9 mouse cellular contexts compared by ENCODE assay signal in genomic region chr4:48116191-48116590, GRCm38 (mm10). TPM values are rescaled to one million over a fixed set of nuclear protein-coding genes. Genes with fewer than 3 reads are reported as not detected.
DNase-seq lines count a peak whose midpoint lies in the region; ATAC-seq and TF ChIP-seq lines count a peak whose summit lies in the region.
"Had no signal": no experiment of that assay in that cellular context is flagged by ENCODE, and none has a peak within 500 bp of the region (broad histone marks: within the 10 kb centered on the region; RNA-seq: fewer than 3 reads in every experiment).

No protein-coding gene starts in this region.

- H3K4me2 ChIP-seq in liver, embryonic 14.5 days (ENCODE audit: low read depth), result no peak overlapping the region
- H3K4me2 ChIP-seq: lung, embryonic 15.5 days had no signal

- TF ChIP-seq EP300 in ES-Bruce4 (IDR thresholded peaks at IDR 0.05; ENCODE audit: insufficient read depth, low read depth, low read length), result no peak
- TF ChIP-seq EP300 in liver, embryonic 14.5 days (IDR thresholded peaks at IDR 0.05; ENCODE audit: low read depth), result no peak

- no peak for DNase-seq in layer of hippocampus, adult 2 months (ENCODE audit: low spot score in 2 of 2)
- DNase-seq in layer of hippocampus, postnatal 14 days (ENCODE audit: low spot score in 2 of 2), result no peak
- peak; percentile 60 for DNase-seq in adrenal gland, adult 2 months
- DNase-seq in liver, embryonic 14.5 days (ENCODE audit: low read depth in 3 of 3, low spot score in 3 of 3), result peak in 2 of 3 experiments; percentile 14 to 15
- peak; percentile 50 to 52 for DNase-seq in spleen, postnatal 36 days (ENCODE audit: low spot score in 2 of 2)
- no peak for DNase-seq in MN1 (ENCODE audit: low spot score)
- no peak for DNase-seq in left cerebral cortex, adult 11 months (ENCODE audit: low spot score)

- H3K27me3 ChIP-seq in ES-Bruce4 (ENCODE audit: control insufficient read depth, insufficient read depth, low read length, poor library complexity, severe bottlenecking), result no peaks in the 10 kb centered on the region
- no peaks in the 10 kb centered on the region; the same call in 1 of the 2 replicates for H3K27me3 ChIP-seq in liver, embryonic 14.5 days (ENCODE audit: control insufficient read depth, insufficient read depth, low read length)
- H3K27me3 ChIP-seq: lung, embryonic 15.5 days had no signal

- no peak overlapping the region for H3K4me3 ChIP-seq in layer of hippocampus, adult 2 months
- no peak overlapping the region for H3K4me3 ChIP-seq in ES-Bruce4 (ENCODE audit: low read depth, low read length)
- no peak overlapping the region for H3K4me3 ChIP-seq in liver, embryonic 14.5 days (ENCODE audit: insufficient read depth in 1 of 2, low read depth in 2 of 2, low read length in 2 of 2)
- H3K4me3 ChIP-seq: lung, embryonic 15.5 days had no signal

- no peak overlapping the region for H3K27ac ChIP-seq in layer of hippocampus, adult 2 months
- H3K27ac ChIP-seq in ES-Bruce4 (ENCODE audit: insufficient read depth, low read length), result no peak overlapping the region
- H3K27ac ChIP-seq in liver, embryonic 14.5 days, result no peak overlapping the region
- H3K27ac ChIP-seq: lung, embryonic 15.5 days had no signal

- peak; percentile 67 for TF ChIP-seq CTCF in layer of hippocampus, adult 2 months (conservative IDR thresholded peaks at IDR 0.05)
- peak; percentile 46 for TF ChIP-seq CTCF in ES-Bruce4 (IDR thresholded peaks at IDR 0.05; ENCODE audit: low read depth, low read length)
- TF ChIP-seq CTCF in liver, embryonic 14.5 days (IDR thresholded peaks at IDR 0.05; ENCODE audit: low read depth), result peak; percentile 71

- no peak for TF ChIP-seq POLR2A in ES-Bruce4 (IDR thresholded peaks at IDR 0.05; ENCODE audit: insufficient read depth, low read length)

- H3K9ac ChIP-seq in ES-Bruce4 (ENCODE audit: low read depth, poor library complexity, severe bottlenecking), result no peak overlapping the region
- no peak overlapping the region for H3K9ac ChIP-seq in liver, embryonic 14.5 days (replicated peaks)
- H3K9ac ChIP-seq: lung, embryonic 15.5 days had no signal

- H3K9me3 ChIP-seq in ES-Bruce4 (replicated peaks; ENCODE audit: control insufficient read depth, insufficient read depth, low read length, poor library complexity, severe bottlenecking), result no peaks in the 10 kb centered on the region
- H3K9me3 ChIP-seq in liver, embryonic 14.5 days (ENCODE audit: control insufficient read depth, low read length), result no peaks in the 10 kb centered on the region
- H3K9me3 ChIP-seq: lung, embryonic 15.5 days had no signal

- no peaks in the 10 kb centered on the region for H3K36me3 ChIP-seq in ES-Bruce4 (ENCODE audit: control insufficient read depth, insufficient read depth, low read length, poor library complexity, severe bottlenecking)
- H3K36me3 ChIP-seq in liver, embryonic 14.5 days (replicated peaks; ENCODE audit: control insufficient read depth, insufficient read depth, low read depth), result no peaks in the 10 kb centered on the region
- H3K36me3 ChIP-seq: lung, embryonic 15.5 days had no signal

- WGBS in liver, embryonic 14.5 days (ENCODE audit: insufficient replicate concordance), result 27% methylated on average over 4 of the region's 4 CpGs

- ATAC-seq in liver, embryonic 14.5 days (ENCODE audit: insufficient read depth), result no peak

- H3K4me1 ChIP-seq in ES-Bruce4 (ENCODE audit: control insufficient read depth, insufficient read depth, low read length), result no peaks in the 10 kb centered on the region
- H3K4me1 ChIP-seq in liver, embryonic 14.5 days (replicated peaks; ENCODE audit: control insufficient read depth in 2 of 2, insufficient read depth in 2 of 2, low read length in 1 of 2), result no peaks in the 10 kb centered on the region
- H3K4me1 ChIP-seq: lung, embryonic 15.5 days had no signal

RNA-seq across cellular contexts. Expression of gene Stx17, which starts 8.5 kb away (rescaled TPM):
- total RNA-seq in layer of hippocampus, adult 2 months (2021), result 10 to 100 TPM; 18.1 to 22.7 TPM
- total RNA-seq in layer of hippocampus, postnatal 14 days (2021), result 10 to 100 TPM; 24.7 to 28.4 TPM
- polyA plus RNA-seq in ES-Bruce4 (2011; ENCODE audit: insufficient read depth, insufficient read length, low read depth, missing spikeins), result 7.5 and 11.9 TPM in 2 replicates
- 10 to 100 TPM; 44.8 to 50.2 TPM for total RNA-seq in adrenal gland, adult 2 months (2021)
- 6.5 and 6.8 TPM in 2 replicates for polyA plus RNA-seq in adrenal gland, adult 2 months (2012; rRNA removed)
- polyA plus RNA-seq in liver, embryonic 14.5 days (2012; rRNA removed), result 4.6 and 6.4 TPM in 2 replicates
- 15.3 and 18.9 TPM in 2 replicates for polyA plus RNA-seq in liver, embryonic 14.5 days (2014; fragmentation: Nextera tagmentation; extraction: Ambion mirVana)

Comparison
In these comparisons a context has a peak if more than half of its experiments do, and no peak if none do; other contexts are left out.
1. DNase-seq: peak in adrenal gland, adult 2 months (single experiment), liver, embryonic 14.5 days (2 of 3) and spleen, postnatal 36 days (2 of 2); none in layer of hippocampus, adult 2 months (0 of 2), layer of hippocampus, postnatal 14 days (0 of 2), MN1 (single experiment) and left cerebral cortex, adult 11 months (single experiment).
2. Peak in every context shown above with its lines, with median percentiles within 50 percentile points of each other: CTCF ChIP-seq.